Mouse (Mus musculus): ENCODE results near the gene Pnrc2. TPM values are rescaled to one million over a fixed set of nuclear protein-coding genes. Genes with fewer than 3 reads are reported as not detected.

Gene Pnrc2
- polyA plus RNA-seq, 1 experiment from 2014 or later = 224 TPM

DNA sequence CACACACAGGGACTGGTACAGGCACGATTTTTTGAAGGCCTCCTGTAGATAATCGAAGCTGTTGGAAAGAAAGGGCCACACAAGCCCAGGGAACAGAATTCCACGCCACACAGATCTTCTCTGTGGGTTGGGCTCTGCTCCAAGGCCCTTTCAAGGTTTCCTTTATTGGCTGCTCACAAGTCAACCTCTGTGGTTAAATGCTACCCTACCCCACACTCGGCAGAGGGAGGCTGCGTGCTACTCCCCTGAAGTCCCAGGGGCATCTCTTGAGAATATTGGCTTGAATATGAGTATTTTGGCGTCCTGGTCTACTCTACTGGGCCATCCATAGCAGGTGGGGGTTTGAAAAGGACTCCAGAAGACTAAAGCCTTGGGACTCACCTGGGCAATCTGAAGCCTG lies 22.5 kb upstream of the Pnrc2 start:
- Histone ChIP-seq H3K4me3 (ENCODE audit: low read length) (no peak overlapping the region), H3K27ac (ENCODE audit: low read length) (no peak overlapping the region), H3K4me1 (replicated peaks; ENCODE audit: control insufficient read depth, insufficient read depth, low read length) (no peaks in the 10 kb centered on the region), H3K9ac (ENCODE audit: low read length) (no peak overlapping the region), H3K4me2 (ENCODE audit: low read depth, low read length) (no peak overlapping the region), H3K27me3 (ENCODE audit: control insufficient read depth, insufficient read depth, low read depth, low read length) (no peaks in the 10 kb centered on the region), H3K36me3 (ENCODE audit: control insufficient read depth, insufficient read depth, low read length) (no peaks in the 10 kb centered on the region), H3K9me3 (ENCODE audit: control insufficient read depth, low read length) (no peaks in the 10 kb centered on the region)
- 69% methylated on average over 6 of the region's 6 CpGs for WGBS
- no peak for ATAC-seq (ENCODE audit: low read depth)

DNA sequence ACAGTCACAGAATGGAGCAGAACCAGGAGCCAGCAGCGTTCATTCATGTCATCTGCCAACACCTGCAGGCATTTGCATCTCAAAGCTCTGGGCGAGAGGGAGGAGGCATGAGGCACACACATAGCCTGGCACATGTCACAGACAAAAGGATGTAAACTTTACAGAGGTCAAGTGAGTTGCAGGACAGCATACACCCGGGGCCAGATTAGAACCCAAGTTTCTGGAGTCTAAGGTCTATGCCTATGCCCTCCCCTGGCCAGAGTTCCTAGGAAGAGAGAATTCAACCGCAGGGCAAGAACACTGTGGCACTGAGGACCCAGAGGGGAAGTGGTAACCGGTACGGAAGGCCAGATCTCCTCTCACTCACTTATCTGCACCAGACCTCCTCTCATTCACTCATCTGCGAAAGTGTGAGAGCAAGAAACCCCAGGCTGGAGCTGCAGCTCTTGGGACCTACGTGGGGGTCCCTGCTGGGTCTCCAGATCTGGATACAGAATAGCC lies 21.5 kb upstream of the Pnrc2 start, which contains the start of gene Cnr2:
Gene Cnr2 (plus strand): TSS at position 324 of the 501 bp plus-strand sequence.
- H3K9ac ChIP-seq (ENCODE audit: low read length) = no peak within 1 kb of the TSS
- no peak for ATAC-seq (ENCODE audit: low read depth)
- no peaks in the 10 kb centered on the region for H3K27me3 ChIP-seq (ENCODE audit: control insufficient read depth, insufficient read depth, low read depth, low read length)

GRCm38 (mm10) chr4:135892884-135893283 lies 19.2 kb upstream of the Pnrc2 start:
- no peak for ATAC-seq (ENCODE audit: low read depth)
- Histone ChIP-seq H3K4me2 (ENCODE audit: low read depth, low read length) (no peak overlapping the region), H3K27ac (ENCODE audit: low read length) (no peak overlapping the region), H3K4me3 (ENCODE audit: low read length) (no peak overlapping the region), H3K4me1 (replicated peaks; ENCODE audit: control insufficient read depth, insufficient read depth, low read length) (no peaks in the 10 kb centered on the region), H3K27me3 (ENCODE audit: control insufficient read depth, insufficient read depth, low read depth, low read length) (no peaks in the 10 kb centered on the region), H3K9ac (ENCODE audit: low read length) (no peak overlapping the region), H3K9me3 (ENCODE audit: control insufficient read depth, low read length) (no peaks in the 10 kb centered on the region), H3K36me3 (ENCODE audit: control insufficient read depth, insufficient read depth, low read length) (no peaks in the 10 kb centered on the region)
- 21% methylated on average over 4 of the region's 4 CpGs for WGBS

More for the DNA sequence above, 21.5 kb upstream of the Pnrc2 start, which contains the start of gene Cnr2:
- H3K4me1 ChIP-seq (replicated peaks; ENCODE audit: control insufficient read depth, insufficient read depth, low read length) = no peaks in the 10 kb centered on the region
- no peak within 1 kb of the TSS for H3K4me3 ChIP-seq (ENCODE audit: low read length)
- H3K27ac ChIP-seq (ENCODE audit: low read length) = no peak within 1 kb of the TSS
- no peaks in the 10 kb centered on the region for H3K9me3 ChIP-seq (ENCODE audit: control insufficient read depth, low read length)
- H3K4me2 ChIP-seq (ENCODE audit: low read depth, low read length) = no peak within 1 kb of the TSS
- no peaks in the 10 kb centered on the region for H3K36me3 ChIP-seq (ENCODE audit: control insufficient read depth, insufficient read depth, low read length)
- 44% methylated on average over 8 of the region's 8 CpGs for whole genome bisulfite sequencing

DNA sequence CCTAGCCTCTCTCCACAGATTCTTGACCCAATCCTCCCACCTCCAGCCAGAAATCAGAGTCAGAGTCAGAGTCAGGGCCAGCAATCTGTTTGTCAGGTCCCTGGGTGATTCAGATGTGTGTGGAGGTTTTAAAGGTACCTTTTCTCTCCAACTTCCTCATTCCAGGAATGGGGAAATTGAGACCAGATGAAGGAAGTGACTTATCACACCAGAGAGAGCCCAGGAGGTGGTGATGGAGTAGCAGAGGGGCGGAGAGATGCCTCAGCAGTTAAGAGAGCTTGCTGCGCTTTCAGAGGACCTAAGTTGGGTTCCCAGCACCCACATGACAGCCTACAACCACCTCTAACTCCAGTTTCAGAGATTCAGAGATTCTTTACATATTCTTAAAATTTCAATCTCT lies 17.9 kb upstream of the Pnrc2 start:
- no peak overlapping the region for H3K4me2 ChIP-seq (ENCODE audit: low read depth, low read length)
- H3K4me3 ChIP-seq (ENCODE audit: low read length) = no peak overlapping the region
- H3K4me1 ChIP-seq (replicated peaks; ENCODE audit: control insufficient read depth, insufficient read depth, low read length) = no peaks in the 10 kb centered on the region
- no peak for ATAC-seq (ENCODE audit: low read depth)
- H3K9me3 ChIP-seq (ENCODE audit: control insufficient read depth, low read length) = no peaks in the 10 kb centered on the region
- no peaks in the 10 kb centered on the region for H3K36me3 ChIP-seq (ENCODE audit: control insufficient read depth, insufficient read depth, low read length)
- no peak overlapping the region for H3K27ac ChIP-seq (ENCODE audit: low read length)
- no peaks in the 10 kb centered on the region for H3K27me3 ChIP-seq (ENCODE audit: control insufficient read depth, insufficient read depth, low read depth, low read length)
- 87% methylated on average over 2 of the region's 2 CpGs for WGBS
- no peak overlapping the region for H3K9ac ChIP-seq (ENCODE audit: low read length)

DNA sequence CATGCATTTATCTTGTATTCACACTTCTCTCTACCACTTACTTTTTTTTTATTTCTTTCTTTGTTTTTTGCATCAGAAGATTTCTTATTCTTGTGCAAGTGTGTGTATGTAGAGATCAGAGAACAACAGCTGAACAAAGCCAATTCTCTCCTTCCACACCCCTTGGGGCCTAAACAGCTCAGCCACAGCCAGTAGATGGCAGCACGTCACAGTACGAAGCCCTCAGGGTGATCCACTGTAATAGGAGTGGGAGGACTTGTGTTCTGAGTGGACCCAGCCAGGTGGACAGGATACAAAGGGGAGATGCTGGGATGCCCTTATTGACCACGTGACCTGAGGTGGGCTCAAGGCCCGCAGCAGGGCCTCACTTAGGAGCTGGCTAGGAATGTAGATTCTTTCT lies 16.2 kb upstream of the Pnrc2 start:
- Histone ChIP-seq H3K4me3 (ENCODE audit: low read length) (no peak overlapping the region), H3K4me2 (ENCODE audit: low read depth, low read length) (no peak overlapping the region), H3K4me1 (replicated peaks; ENCODE audit: control insufficient read depth, insufficient read depth, low read length) (no peaks in the 10 kb centered on the region), H3K9me3 (ENCODE audit: control insufficient read depth, low read length) (no peaks in the 10 kb centered on the region), H3K27ac (ENCODE audit: low read length) (no peak overlapping the region), H3K27me3 (ENCODE audit: control insufficient read depth, insufficient read depth, low read depth, low read length) (no peaks in the 10 kb centered on the region), H3K36me3 (ENCODE audit: control insufficient read depth, insufficient read depth, low read length) (no peaks in the 10 kb centered on the region), H3K9ac (ENCODE audit: low read length) (no peak overlapping the region)
- peak; percentile 91 for ATAC-seq (ENCODE audit: low read depth)
- 1% methylated on average over 4 of the region's 4 CpGs for WGBS

DNA sequence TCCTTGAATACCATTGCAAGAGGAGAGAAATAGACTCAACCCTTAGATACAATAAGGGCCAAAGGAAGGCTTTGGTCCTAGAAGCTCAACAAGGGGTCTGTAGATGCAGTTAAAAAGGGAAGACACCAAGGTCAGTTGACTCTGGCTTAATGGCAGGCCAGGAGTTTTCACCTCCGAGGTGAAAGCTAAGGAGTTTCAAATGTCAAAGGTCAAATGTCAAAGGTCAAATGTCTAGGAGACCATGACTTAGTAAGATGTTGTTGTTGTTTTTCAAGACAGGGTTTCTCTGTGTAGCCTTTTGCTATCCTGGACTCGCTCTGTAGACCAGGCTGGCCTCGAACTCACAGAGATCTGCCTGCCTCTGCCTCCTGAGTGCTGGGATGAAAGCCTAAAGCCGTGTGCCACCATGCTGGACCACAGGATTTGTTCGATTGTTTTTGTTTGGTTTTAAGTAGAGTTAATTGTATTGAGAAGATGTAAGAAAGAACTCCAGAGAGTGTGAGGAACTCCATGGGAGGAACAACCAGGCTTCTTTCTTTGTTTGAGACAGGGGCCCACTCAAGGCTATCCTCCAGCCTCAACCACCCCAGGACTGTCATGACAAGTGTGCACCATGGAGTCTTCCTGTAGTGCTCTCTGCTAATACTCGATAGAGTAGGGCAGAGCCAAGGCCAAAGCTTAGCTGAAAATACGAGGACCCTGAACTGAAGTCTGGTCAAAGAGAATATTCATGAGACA lies 15.7 kb upstream of the Pnrc2 start:
- Histone ChIP-seq H3K9me3 (ENCODE audit: control insufficient read depth, low read length) (no peaks in the 10 kb centered on the region), H3K9ac (ENCODE audit: low read length) (no peak overlapping the region), H3K4me3 (ENCODE audit: low read length) (no peak overlapping the region), H3K27me3 (ENCODE audit: control insufficient read depth, insufficient read depth, low read depth, low read length) (no peaks in the 10 kb centered on the region), H3K36me3 (ENCODE audit: control insufficient read depth, insufficient read depth, low read length) (no peaks in the 10 kb centered on the region), H3K27ac (ENCODE audit: low read length) (no peak overlapping the region), H3K4me1 (replicated peaks; ENCODE audit: control insufficient read depth, insufficient read depth, low read length) (no peaks in the 10 kb centered on the region; the same call in 1 of the 2 replicates), H3K4me2 (ENCODE audit: low read depth, low read length) (no peak overlapping the region)
- ATAC-seq (ENCODE audit: low read depth) = no peak; the same call in 1 of the 2 replicates
- 76% methylated on average over 7 of the region's 7 CpGs for WGBS

GRCm38 (mm10) chr4:135888448-135889057 lies 14.9 kb upstream of the Pnrc2 start:
- Histone ChIP-seq H3K9ac (ENCODE audit: low read length) (no peak overlapping the region), H3K4me1 (replicated peaks; ENCODE audit: control insufficient read depth, insufficient read depth, low read length) (peaks cover 7% of the 10 kb centered on the region), H3K9me3 (ENCODE audit: control insufficient read depth, low read length) (no peaks in the 10 kb centered on the region), H3K36me3 (ENCODE audit: control insufficient read depth, insufficient read depth, low read length) (no peaks in the 10 kb centered on the region), H3K27ac (ENCODE audit: low read length) (no peak overlapping the region), H3K27me3 (ENCODE audit: control insufficient read depth, insufficient read depth, low read depth, low read length) (no peaks in the 10 kb centered on the region), H3K4me2 (ENCODE audit: low read depth, low read length) (no peak overlapping the region), H3K4me3 (ENCODE audit: low read length) (no peak overlapping the region)
- ATAC-seq (ENCODE audit: low read depth) = no peak
- 87% methylated on average over 24 of the region's 24 CpGs for WGBS

DNA sequence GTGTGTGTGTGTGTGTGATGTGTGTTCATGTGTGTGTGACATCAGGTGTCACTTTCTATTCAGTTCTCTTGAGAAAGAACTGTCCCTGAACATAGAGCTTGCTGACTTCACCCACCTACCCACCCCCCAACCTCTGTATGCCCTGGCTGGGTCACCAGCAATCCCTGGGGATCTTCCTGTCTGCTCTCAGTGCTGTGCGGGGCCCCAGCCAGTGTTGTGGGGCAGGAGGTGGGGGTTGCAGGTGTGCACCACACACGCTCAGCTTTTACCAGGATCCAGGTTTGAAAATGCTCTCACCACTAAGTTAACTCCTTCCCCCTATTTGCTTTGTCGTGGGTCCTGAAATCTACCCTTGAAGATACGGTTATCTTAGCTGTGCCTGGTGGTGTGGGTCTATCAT lies 12.5 kb upstream of the Pnrc2 start:
- Histone ChIP-seq H3K36me3 (ENCODE audit: control insufficient read depth, insufficient read depth, low read length) (no peaks in the 10 kb centered on the region), H3K27ac (ENCODE audit: low read length) (no peak overlapping the region), H3K4me3 (ENCODE audit: low read length) (no peak overlapping the region), H3K4me1 (replicated peaks; ENCODE audit: control insufficient read depth, insufficient read depth, low read length) (peaks cover 12% of the 10 kb centered on the region), H3K9ac (ENCODE audit: low read length) (no peak overlapping the region), H3K9me3 (ENCODE audit: control insufficient read depth, low read length) (no peaks in the 10 kb centered on the region), H3K4me2 (ENCODE audit: low read depth, low read length) (no peak overlapping the region), H3K27me3 (ENCODE audit: control insufficient read depth, insufficient read depth, low read depth, low read length) (no peaks in the 10 kb centered on the region)
- WGBS = 75% methylated on average over 4 of the region's 4 CpGs
- ATAC-seq (ENCODE audit: low read depth) = no peak

- Histone ChIP-seq H3K9ac (ENCODE audit: low read length) (no peak overlapping the region), H3K4me1 (replicated peaks; ENCODE audit: control insufficient read depth, insufficient read depth, low read length) (peaks cover 12% of the 10 kb centered on the region), H3K4me2 (ENCODE audit: low read depth, low read length) (no peak overlapping the region), H3K27ac (ENCODE audit: low read length) (no peak overlapping the region), H3K36me3 (ENCODE audit: control insufficient read depth, insufficient read depth, low read length) (no peaks in the 10 kb centered on the region), H3K27me3 (ENCODE audit: control insufficient read depth, insufficient read depth, low read depth, low read length) (no peaks in the 10 kb centered on the region), H3K4me3 (ENCODE audit: low read length) (no peak overlapping the region), H3K9me3 (ENCODE audit: control insufficient read depth, low read length) (no peaks in the 10 kb centered on the region)
- WGBS = 87% methylated on average over 12 of the region's 12 CpGs
- ATAC-seq (ENCODE audit: low read depth) = no peak
These were observed 12.0 kb upstream of the Pnrc2 start for GRCm38 (mm10) chr4:135885676-135886075.

All from lung, embryonic 16.5 days (tissue).